Mouse (Mus musculus) spleen, postnatal 14 days (tissue): ENCODE results near the gene Mfsd6.

Experiments
- DNase-seq, 2 experiments: peaks; one replicate each; pipeline ENCODE4 v3.0.0; 2021 to 2022; ENCODE audit warnings: low spot score in 2 of 2

Mfsd6 gene

DNA sequence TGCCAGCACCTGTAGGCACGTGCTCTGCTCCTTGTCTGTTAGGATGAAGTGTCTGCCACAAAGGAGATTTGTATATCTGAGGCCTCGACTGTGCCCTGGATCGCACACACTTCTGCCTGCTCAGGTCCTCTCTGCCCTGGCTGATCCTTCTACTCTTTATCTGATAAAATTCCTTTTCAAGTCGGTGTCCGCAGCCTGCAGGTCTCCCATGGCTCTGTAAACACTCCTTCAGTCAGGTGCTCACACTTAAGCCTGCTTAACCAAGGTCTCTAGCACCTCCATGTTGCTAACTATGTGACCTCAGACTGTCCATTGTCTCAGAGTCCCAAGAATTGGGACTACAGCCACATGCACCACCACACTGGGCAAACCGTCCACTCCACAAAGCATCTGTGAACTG lies 87.0 kb downstream of the Mfsd6 start:
- no peak for DNase-seq

DNA sequence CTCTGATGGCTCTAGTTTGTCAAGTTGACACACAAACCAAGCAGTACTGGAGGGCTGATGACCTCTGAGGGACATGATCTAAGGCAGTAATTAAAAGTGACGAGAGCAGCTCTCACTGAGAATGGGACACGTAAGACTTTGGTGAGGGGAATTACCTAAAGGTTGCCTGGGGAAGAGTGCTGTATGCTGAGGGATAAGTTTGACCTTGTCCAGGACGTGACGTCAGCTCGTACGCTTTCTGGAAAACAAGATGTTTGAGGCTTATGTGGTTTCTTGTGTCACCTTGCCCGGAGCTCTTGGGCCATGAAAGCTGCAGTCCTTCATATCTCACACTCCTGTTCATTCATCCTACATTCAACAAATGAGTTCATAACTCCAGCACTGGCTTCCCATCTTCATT lies 88.2 kb downstream of the Mfsd6 start:
- no peak for DNase-seq

DNA sequence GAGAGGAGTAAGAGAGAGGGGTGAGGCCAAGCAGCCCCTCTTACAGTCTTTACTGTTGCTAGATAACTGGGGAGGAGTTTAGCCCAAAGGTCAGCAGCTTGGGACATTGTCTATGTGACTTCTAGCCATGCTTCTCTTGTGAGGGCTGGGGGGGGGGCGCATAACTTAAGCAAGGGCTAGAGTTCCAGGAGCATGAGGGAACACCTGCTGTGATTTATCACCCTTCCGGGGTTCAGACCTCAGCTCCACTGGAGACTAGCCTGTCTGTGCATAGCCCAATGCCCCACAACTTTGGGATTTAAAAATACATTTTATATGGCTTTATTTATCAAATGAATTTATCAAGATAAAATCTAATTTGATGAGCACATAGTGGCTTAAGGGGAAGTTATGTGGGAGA lies 89.2 kb downstream of the Mfsd6 start:
- DNase-seq = no peak

DNA sequence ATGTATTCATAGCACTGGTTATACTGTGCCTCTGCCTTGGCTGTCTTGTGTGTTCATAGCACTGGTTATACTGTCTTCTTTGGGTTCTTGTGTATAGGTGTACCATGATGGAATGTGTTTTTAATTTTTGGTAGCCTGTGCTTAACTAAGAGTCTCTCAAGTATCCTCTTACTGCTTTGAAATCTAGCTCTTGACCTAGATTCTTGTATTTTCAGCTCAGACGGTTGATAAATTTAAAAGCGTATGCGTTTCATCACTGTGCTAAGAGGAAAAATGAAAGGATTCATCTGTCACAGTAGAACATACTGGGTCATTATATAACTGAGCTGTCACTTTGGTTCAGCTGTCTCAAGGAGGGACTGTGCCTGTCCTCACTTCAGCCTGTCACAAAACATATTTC lies 91.3 kb downstream of the Mfsd6 start:
- DNase-seq = no peak

DNA sequence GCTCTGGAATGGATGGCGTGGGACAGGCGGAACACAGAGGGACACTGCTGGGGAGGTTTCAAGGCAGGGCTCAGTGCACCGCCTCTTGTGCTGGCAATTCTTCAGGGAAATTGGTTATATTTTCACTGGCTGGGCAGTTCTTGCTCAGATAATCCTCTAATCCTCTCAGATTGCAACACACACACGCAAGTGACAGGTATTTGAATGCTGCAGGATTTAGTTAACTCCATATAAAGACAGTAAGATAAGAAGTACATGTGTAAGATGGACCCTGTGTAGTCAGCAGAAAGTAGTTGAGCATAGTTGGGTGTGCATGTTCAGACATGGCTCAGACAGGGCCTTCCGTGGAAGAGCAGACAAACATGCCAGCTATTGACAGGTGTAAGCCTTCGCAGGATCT lies 93.0 kb downstream of the Mfsd6 start:
- DNase-seq = no peak

DNA sequence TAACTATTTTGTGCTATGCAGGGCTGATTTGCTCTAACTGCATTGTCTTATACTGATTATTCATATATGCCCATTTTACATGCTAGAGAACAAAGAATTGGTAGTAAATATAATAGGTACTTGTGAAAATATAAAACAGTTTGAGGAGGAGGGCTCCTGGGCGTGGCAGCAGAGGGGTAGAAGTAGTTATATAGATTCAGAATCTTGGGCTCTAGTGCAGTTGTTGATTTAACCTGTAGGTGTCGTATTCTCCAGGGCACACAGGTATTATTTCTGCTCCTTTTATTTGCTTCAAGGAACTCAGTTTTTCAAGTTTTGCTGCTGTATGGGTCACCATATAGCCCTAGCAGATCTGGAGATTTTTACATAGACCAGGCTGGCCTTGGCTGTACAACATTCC lies 95.7 kb downstream of the Mfsd6 start:
- DNase-seq = no peak

DNA sequence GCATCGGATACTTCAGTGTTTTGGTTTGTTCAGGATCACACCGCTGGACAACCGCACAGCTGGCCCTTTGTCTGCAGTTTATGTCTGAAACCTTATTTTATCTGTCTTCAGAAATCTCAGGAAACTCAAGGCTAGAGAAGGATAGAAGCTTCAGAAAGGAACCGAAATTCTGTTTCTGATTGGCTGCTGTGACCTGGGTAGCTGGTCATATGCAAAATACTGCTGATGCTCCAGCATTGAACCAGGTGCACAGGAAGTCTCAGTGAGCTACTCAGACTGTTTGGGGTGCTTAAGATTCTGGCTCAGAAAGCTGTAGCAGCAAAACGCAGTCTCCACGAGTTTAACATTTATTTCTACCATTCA lies 96.3 kb downstream of the Mfsd6 start:
- no peak for DNase-seq

DNA sequence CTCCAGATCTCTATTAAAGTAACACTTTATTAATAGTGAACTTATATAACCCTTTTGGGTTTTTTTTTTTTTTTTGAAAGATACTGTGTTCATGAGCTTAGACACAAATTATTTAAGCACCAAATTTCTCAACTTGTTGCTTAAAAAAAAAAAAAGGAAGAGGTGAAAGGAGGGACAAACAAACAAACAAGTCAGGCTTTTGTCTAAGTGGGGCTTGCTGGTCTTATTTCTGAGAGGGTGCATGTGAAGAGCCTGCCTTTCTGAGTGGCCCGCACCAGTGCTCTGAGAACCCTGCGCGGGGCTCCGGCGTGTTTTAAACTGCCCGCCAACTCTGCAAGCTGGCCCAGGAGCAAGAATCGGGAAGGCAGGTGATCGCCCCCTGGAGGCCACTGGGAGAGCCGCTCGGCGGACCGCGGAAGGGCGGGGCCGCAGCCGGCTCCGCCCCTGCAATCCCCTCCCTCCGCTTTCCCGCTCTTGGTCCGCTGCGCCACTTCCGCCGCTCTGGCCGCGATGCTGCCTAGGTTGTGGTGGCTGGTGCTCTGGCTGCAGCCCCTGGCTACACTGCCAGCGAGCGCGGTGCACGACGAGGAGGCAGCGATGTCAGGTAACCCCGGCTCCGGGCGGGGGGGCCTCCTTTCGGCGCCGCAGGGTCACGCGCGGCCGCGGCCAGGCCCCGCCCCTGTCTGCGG lies 96.9 kb downstream of the Mfsd6 start, which contains the start of gene Nemp2:
Gene Nemp2, plus strand, starts transcription at position 456 of the 689 bp plus-strand sequence.
- DNase-seq = peak; percentile 89 to 92

DNA sequence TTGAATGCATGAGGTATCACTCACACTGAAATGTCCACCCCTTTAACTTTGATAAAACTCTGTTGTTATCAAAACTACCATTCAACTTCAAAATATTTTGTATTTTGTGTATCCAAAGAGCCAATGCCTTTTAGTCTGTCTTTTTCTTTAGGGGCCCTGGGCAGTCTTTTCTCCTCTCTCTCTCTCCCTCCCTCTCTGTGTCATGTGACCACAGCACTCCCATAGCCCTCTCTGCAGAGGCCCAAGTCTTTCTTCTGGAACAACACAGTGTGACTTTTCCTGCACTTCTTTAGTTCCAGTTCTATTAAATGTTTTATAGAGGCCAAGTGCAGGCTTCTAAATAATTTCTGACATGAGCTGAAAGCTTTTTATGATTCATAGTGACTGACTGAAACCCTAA lies 106.8 kb downstream of the Mfsd6 start:
- no peak for DNase-seq

DNA sequence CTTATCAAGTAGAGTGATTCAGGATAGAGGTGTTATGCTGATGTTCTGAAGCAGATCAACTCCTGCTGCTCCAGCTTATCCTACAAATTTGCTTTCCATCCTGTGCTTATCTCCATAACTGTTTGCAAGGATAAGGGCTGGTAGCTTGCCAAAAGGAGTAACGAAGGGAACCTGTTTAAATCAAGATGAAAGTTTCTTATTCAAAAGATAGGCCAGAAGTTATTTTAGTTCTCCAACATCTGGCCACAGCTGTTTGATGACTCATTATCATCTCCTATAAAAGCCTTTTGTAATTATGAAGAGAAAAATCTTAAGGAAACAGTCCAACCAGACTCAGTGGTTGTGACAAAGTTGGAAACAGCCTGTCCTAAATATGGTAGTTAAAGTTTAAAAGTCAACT lies 109.0 kb downstream of the Mfsd6 start:
- no peak for DNase-seq

DNA sequence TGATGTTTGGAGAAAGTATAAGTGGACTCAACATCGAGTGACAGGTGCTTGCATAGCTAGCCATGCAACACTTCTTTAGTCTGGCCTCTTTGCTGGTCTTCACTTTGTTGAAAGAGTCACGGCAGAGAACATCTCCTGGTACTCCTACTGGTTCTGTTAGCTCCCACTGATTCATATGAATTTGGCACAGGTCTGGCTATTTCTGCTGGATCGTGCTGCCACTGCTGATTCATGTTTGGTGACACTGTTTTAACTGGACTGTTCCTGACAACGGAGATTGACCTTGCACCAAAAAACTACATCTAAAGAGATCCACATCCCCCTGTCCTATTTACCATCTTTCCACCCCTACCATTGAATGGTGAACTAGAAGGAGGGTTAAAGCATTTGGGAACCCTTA lies 118.8 kb downstream of the Mfsd6 start:
- no peak for DNase-seq

DNA sequence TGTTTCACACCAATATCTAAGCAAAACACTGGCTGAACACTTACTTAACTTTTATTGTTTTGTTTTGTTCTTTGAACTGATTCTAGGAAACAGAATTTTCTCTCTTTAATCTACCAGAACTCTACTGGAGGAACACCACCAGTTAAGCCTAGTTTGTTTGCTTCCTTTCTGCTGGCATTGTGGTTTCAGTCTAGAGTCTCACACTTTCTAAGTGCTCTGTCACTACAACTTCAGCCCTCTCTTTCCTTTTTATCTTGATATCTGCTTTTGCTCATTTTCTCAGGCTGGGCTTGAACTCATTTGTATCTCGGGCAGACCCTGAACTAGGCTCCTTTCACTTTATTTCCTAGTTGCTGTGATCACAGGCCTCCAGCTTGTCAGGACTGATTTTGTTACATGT lies 119.6 kb downstream of the Mfsd6 start:
- no peak for DNase-seq
